Mouse (Mus musculus) MEL (cell line): ENCODE data around the gene Ripor1. TPM values are rescaled to one million over a fixed set of nuclear protein-coding genes. Genes with fewer than 3 reads are reported as not detected.

Experiments
- DNase-seq: peaks from one replicate; pipeline ENCODE4 v3.0.0; 2011; ENCODE audit warnings: low read depth, low spot score
- H3K27ac ChIP-seq: 2 replicates; pipeline ENCODE4 v1.5.1; 2012; ENCODE audit warnings: low read depth, mild to moderate bottlenecking, control low read depth, low read length, moderate library complexity; ENCODE audit not compliant: control insufficient read depth
- H3K27me3 ChIP-seq, 2 experiments: fragments of 150-350 bp in 1 of 2; sonication (generic) in 1 of 2; 2 replicates each; pipeline ENCODE4 v1.6.1; 2012; ENCODE audit warnings: low read length in 2 of 2, mild to moderate bottlenecking in 2 of 2, improper control_type of control experiment in 1 of 2, moderate library complexity in 1 of 2; ENCODE audit not compliant: insufficient read depth in 2 of 2, control insufficient read depth in 1 of 2
- H3K36me3 ChIP-seq, 2 experiments: 2 replicates each; pipeline ENCODE4 v1.6.1; 2012 to 2014; ENCODE audit warnings: low read length in 2 of 2, improper control_type of control experiment in 1 of 2, inconsistent platforms in 1 of 2, mild to moderate bottlenecking in 1 of 2; ENCODE audit not compliant: insufficient read depth in 2 of 2, control insufficient read depth in 1 of 2
- H3K4me1 ChIP-seq, 2 experiments: fragments of 150-350 bp in 1 of 2; sonication (generic) in 1 of 2; 2 replicates each; pipeline ENCODE4 v1.6.1; 2012; ENCODE audit warnings: low read length in 2 of 2, improper control_type of control experiment in 1 of 2, mild to moderate bottlenecking in 1 of 2; ENCODE audit not compliant: insufficient read depth in 2 of 2, control insufficient read depth in 1 of 2
- H3K4me3 ChIP-seq, 2 experiments: fragments of 150-350 bp in 1 of 2; sonication (generic) in 1 of 2; 2 replicates each; pipeline ENCODE4 v1.5.1; 2012; ENCODE audit warnings: low read depth in 2 of 2, low read length in 2 of 2, mild to moderate bottlenecking in 2 of 2, moderate library complexity in 2 of 2, control low read depth in 1 of 2, improper control_type of control experiment in 1 of 2; ENCODE audit not compliant: control insufficient read depth in 1 of 2, insufficient read depth in 1 of 2
- H3K79me2 ChIP-seq: 2 replicates; pipeline ENCODE4 v1.6.1; 2012; ENCODE audit warnings: mild to moderate bottlenecking, low read length, moderate library complexity; ENCODE audit not compliant: control insufficient read depth, poor library complexity, insufficient read depth
- H3K9ac ChIP-seq: 2 replicates; pipeline ENCODE4 v1.6.1; 2012; ENCODE audit warnings: low read depth, mild to moderate bottlenecking, control low read depth, low read length, moderate library complexity; ENCODE audit not compliant: control insufficient read depth, poor library complexity, severe bottlenecking
- H3K9me3 ChIP-seq: fragments of 150-350 bp; sonication (generic); replicated peaks from 2 replicates; pipeline ENCODE4 v1.6.1; 2012; ENCODE audit warnings: mild to moderate bottlenecking, low read length, improper control_type of control experiment, moderate library complexity; ENCODE audit not compliant: insufficient read depth
- BHLHE40 ChIP-seq: IDR thresholded peaks from 2 replicates; pipeline ENCODE4 v1.6.1; 2012; ENCODE audit warnings: low read depth, mild to moderate bottlenecking, inconsistent platforms, low read length, improper control_type of control experiment, borderline replicate concordance
- CHD1 ChIP-seq: IDR thresholded peaks from 2 replicates; pipeline ENCODE4 v1.6.1; 2012; ENCODE audit warnings: low read depth, mild to moderate bottlenecking, inconsistent platforms, low read length, improper control_type of control experiment
- CHD2 ChIP-seq: IDR thresholded peaks from 2 replicates; pipeline ENCODE4 v1.6.1; 2011; ENCODE audit warnings: low read length, improper control_type of control experiment
- CTCF ChIP-seq, 3 experiments: IDR thresholded peaks in 2 of 3; conservative IDR thresholded peaks in 1 of 3; 2 replicates each; pipeline ENCODE4 v1.5.1; 2011 to 2012; ENCODE audit warnings: low read length in 3 of 3, low read depth in 2 of 3, mild to moderate bottlenecking in 2 of 3, improper control_type of control experiment in 1 of 3, inconsistent platforms in 1 of 3, mixed read lengths in 1 of 3, moderate library complexity in 1 of 3; ENCODE audit not compliant: control insufficient read depth in 1 of 3, insufficient read depth in 1 of 3, poor library complexity in 1 of 3, severe bottlenecking in 1 of 3
- E2F4 ChIP-seq: IDR thresholded peaks from 2 replicates; pipeline ENCODE4 v1.6.1; 2011; ENCODE audit warnings: low read depth, low read length, improper control_type of control experiment, borderline replicate concordance
- ELF1 ChIP-seq: IDR thresholded peaks from 2 replicates; pipeline ENCODE4 v1.6.1; 2014; ENCODE audit warnings: low read depth, mild to moderate bottlenecking, inconsistent platforms, low read length, improper control_type of control experiment, moderate library complexity
- EP300 ChIP-seq, 2 experiments: IDR thresholded peaks; 2 replicates each; pipeline ENCODE4 v1.6.1; 2011; ENCODE audit warnings: improper control_type of control experiment in 2 of 2, low read length in 2 of 2, low read depth in 1 of 2, mild to moderate bottlenecking in 1 of 2
- ETS1 ChIP-seq: IDR thresholded peaks from 2 replicates; pipeline ENCODE4 v1.6.1; 2012; ENCODE audit warnings: low read depth, mild to moderate bottlenecking, inconsistent platforms, low read length, improper control_type of control experiment, moderate library complexity
- GATA1 ChIP-seq: IDR thresholded peaks from 2 replicates; pipeline ENCODE4 v1.6.1; 2011; ENCODE audit warnings: low read depth, low read length, improper control_type of control experiment
- JUND ChIP-seq: IDR thresholded peaks from 2 replicates; pipeline ENCODE4 v1.6.1; 2011; ENCODE audit warnings: low read depth, mild to moderate bottlenecking, improper control_type of control experiment, low read length
- KAT2A ChIP-seq: conservative IDR thresholded peaks from 2 replicates; pipeline ENCODE4 v1.6.1; 2012; ENCODE audit warnings: low read depth, low read length, improper control_type of control experiment, inconsistent platforms
- MAFK ChIP-seq: IDR thresholded peaks from 2 replicates; pipeline ENCODE4 v1.6.1; 2011; ENCODE audit warnings: low read depth, mild to moderate bottlenecking, low read length, improper control_type of control experiment, borderline replicate concordance
- MAX ChIP-seq: IDR thresholded peaks from 2 replicates; pipeline ENCODE4 v1.6.1; 2011; ENCODE audit warnings: low read length, improper control_type of control experiment
- MEF2A ChIP-seq: IDR thresholded peaks from 2 replicates; pipeline ENCODE4 v1.6.1; 2014; ENCODE audit warnings: low read depth, mild to moderate bottlenecking, inconsistent platforms, low read length, improper control_type of control experiment; ENCODE audit not compliant: poor library complexity, insufficient replicate concordance, severe bottlenecking; ENCODE audit errors: extremely low read depth
- MXI1 ChIP-seq: IDR thresholded peaks from 2 replicates; pipeline ENCODE4 v1.6.1; 2011; ENCODE audit warnings: mild to moderate bottlenecking, low read depth, low read length, improper control_type of control experiment
- MYB ChIP-seq: IDR thresholded peaks from 2 replicates; pipeline ENCODE4 v1.6.1; 2011; ENCODE audit warnings: mild to moderate bottlenecking, low read depth, low read length, improper control_type of control experiment
- MYC ChIP-seq: IDR thresholded peaks from 2 replicates; pipeline ENCODE4 v1.6.1; 2011; ENCODE audit warnings: low read depth, mild to moderate bottlenecking, low read length, improper control_type of control experiment, moderate library complexity
- NELFE ChIP-seq: IDR thresholded peaks from 2 replicates; pipeline ENCODE4 v1.6.1; 2011; ENCODE audit warnings: low read depth, low read length, improper control_type of control experiment
- NRF1 ChIP-seq: IDR thresholded peaks from 2 replicates; pipeline ENCODE4 v1.6.1; 2014; ENCODE audit warnings: low read depth, mild to moderate bottlenecking, inconsistent platforms, low read length, improper control_type of control experiment, moderate library complexity; ENCODE audit not compliant: poor library complexity, insufficient read depth, severe bottlenecking
- POLR2A ChIP-seq, 2 experiments: IDR thresholded peaks; 2 replicates each; pipeline ENCODE4 v1.6.1; 2011 to 2012; ENCODE audit warnings: low read length in 2 of 2, mild to moderate bottlenecking in 2 of 2, control low read depth in 1 of 2, improper control_type of control experiment in 1 of 2, low read depth in 1 of 2, moderate library complexity in 1 of 2; ENCODE audit not compliant: control insufficient read depth in 1 of 2, insufficient read depth in 1 of 2, poor library complexity in 1 of 2
- POLR2AphosphoS2 ChIP-seq: IDR thresholded peaks from 2 replicates; pipeline ENCODE4 v1.6.1; 2011; ENCODE audit warnings: low read length, improper control_type of control experiment
- POLR2AphosphoS5 ChIP-seq: IDR thresholded peaks from 2 replicates; pipeline ENCODE4 v1.6.1; 2012; ENCODE audit warnings: low read depth, borderline replicate concordance, mild to moderate bottlenecking, inconsistent platforms, low read length, moderate library complexity, mixed read lengths
- RAD21 ChIP-seq: IDR thresholded peaks from 2 replicates; pipeline ENCODE4 v1.6.1; 2011; ENCODE audit warnings: mild to moderate bottlenecking, low read depth, low read length, improper control_type of control experiment
- RCOR1 ChIP-seq: IDR thresholded peaks from 2 replicates; pipeline ENCODE4 v1.6.1; 2012; ENCODE audit warnings: low read depth, mild to moderate bottlenecking, inconsistent platforms, low read length, improper control_type of control experiment
- SIN3A ChIP-seq: IDR thresholded peaks from 2 replicates; pipeline ENCODE4 v1.6.1; 2012; ENCODE audit warnings: low read length, improper control_type of control experiment, inconsistent platforms
- SMC3 ChIP-seq: IDR thresholded peaks from 2 replicates; pipeline ENCODE4 v1.6.1; 2011; ENCODE audit warnings: low read depth, low read length, improper control_type of control experiment
- TAL1 ChIP-seq: IDR thresholded peaks from 2 replicates; pipeline ENCODE4 v1.6.1; 2012; ENCODE audit warnings: mild to moderate bottlenecking, inconsistent platforms, low read length, moderate library complexity, mixed read lengths
- TBP ChIP-seq: IDR thresholded peaks from 2 replicates; pipeline ENCODE4 v1.8.0; 2011; ENCODE audit warnings: low read depth, low read length, improper control_type of control experiment
- UBTF ChIP-seq: IDR thresholded peaks from 2 replicates; pipeline ENCODE4 v1.6.1; 2012; ENCODE audit warnings: low read depth, mild to moderate bottlenecking, inconsistent platforms, low read length, improper control_type of control experiment, moderate library complexity, borderline replicate concordance; ENCODE audit not compliant: insufficient read depth
- USF1 ChIP-seq: IDR thresholded peaks from 2 replicates; pipeline ENCODE4 v1.6.1; 2014; ENCODE audit warnings: low read depth, mild to moderate bottlenecking, inconsistent platforms, low read length, improper control_type of control experiment, moderate library complexity
- USF2 ChIP-seq, 2 experiments: IDR thresholded peaks; 2 replicates each; pipeline ENCODE4 v1.6.1; 2011 to 2012; ENCODE audit warnings: improper control_type of control experiment in 2 of 2, low read length in 2 of 2, borderline replicate concordance in 1 of 2, inconsistent platforms in 1 of 2, low read depth in 1 of 2, mild to moderate bottlenecking in 1 of 2; ENCODE audit not compliant: insufficient read depth in 1 of 2
- ZMIZ1 ChIP-seq: IDR thresholded peaks from 2 replicates; pipeline ENCODE4 v1.6.1; 2012; ENCODE audit warnings: low read depth, mild to moderate bottlenecking, inconsistent platforms, low read length, improper control_type of control experiment, moderate library complexity
- polyA plus RNA-seq, 2 experiments: library from polyadenylated mRNA; stranded (reverse) in 1 of 2; unstranded in 1 of 2; fragments of >175 nt in 1 of 2; fragments of >200 nt in 1 of 2; gene quantifications; 2 replicates each; pipeline versions ENCODE4 v1.2.1 to v1.2.4; 2012; ENCODE audit warnings: low replicate concordance in 2 of 2, low read depth in 1 of 2; ENCODE audit not compliant: insufficient read length in 2 of 2, insufficient read depth in 1 of 2, missing spikeins in 1 of 2
- total RNA-seq: library from RNA; depleted of rRNA; stranded (reverse); fragments of 300-350 nt; gene quantifications from 2 replicates; pipeline ENCODE4 v1.2.3, GENCODE M21; 2012

The Ripor1 gene
- total and polyA plus RNA-seq, 3 experiments, result 16.6 to 120 TPM; not detected in 1

DNA sequence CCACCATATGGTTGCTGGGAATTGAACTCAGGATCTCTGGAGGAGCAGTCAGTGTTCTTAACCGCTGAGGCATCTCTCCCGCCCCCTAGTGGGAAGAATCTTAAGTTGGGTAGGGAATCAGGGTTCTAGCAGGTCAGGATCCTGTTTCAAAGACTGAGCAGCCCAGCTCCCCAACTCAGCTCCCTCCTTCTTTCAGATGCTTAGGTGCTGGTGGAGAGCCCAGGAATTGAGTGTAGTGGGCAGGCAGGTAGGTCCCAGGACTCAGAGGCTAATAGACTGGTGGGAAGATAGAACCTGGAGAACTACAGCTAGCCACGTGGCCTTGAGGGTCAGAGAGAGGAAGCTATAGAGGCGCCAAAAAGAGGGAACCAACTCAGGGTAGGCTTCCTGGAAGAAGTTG lies 2.6 kb downstream of the Ripor1 start (continued):
- no peak for TF ChIP-seq POLR2AphosphoS5
- no peak for TF ChIP-seq POLR2AphosphoS2
- no peak for TF ChIP-seq MYB
- TF ChIP-seq CHD2, result no peak
- peak; percentile 87 for TF ChIP-seq USF1
- no peak; the same call in 1 of the 2 replicates for TF ChIP-seq SMC3
- no peak for TF ChIP-seq TBP
- no peak for TF ChIP-seq MAFK
- no peak for TF ChIP-seq RAD21
- peak; percentile 50 to 74 (median 66) for TF ChIP-seq CTCF (IDR thresholded peaks at IDR 0.05 in 2 of 3, conservative IDR thresholded peaks at IDR 0.05 in 1 of 3; ENCODE audit: control insufficient read depth in 1 of 3, insufficient read depth in 1 of 3, low read depth in 2 of 3, low read length in 3 of 3, poor library complexity in 1 of 3, severe bottlenecking in 1 of 3)
- peak; percentile 91 for TF ChIP-seq MXI1
- TF ChIP-seq KAT2A, result no peak
- TF ChIP-seq USF2 (IDR thresholded peaks at IDR 0.05; ENCODE audit: borderline replicate concordance in 1 of 2, insufficient read depth in 1 of 2, low read depth in 1 of 2, low read length in 2 of 2), result no peak
- TF ChIP-seq JUND, result no peak

DNA sequence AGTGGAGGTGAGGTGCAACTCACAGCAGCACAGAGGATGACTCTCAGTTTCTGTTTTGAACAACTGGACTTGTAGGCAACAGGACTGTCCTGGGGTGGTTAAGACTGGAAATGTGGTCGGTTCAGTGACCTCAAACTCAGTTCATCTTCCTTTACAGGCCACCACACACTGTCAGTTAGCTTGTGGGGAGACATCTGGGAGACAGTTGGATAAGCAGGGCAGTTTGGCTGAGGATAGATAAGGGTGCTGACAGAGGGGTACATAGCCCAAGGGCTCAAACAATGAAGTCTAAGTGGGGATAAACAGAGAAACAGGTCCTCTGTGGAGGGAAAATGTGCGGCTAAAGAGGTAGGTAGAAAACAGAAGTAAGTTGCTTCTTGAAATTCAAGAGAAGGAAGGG lies 4.3 kb downstream of the Ripor1 start:
- Histone ChIP-seq H3K4me3 (no peak overlapping the region; a peak in 1 of 4 replicates), H3K79me2 (peaks cover 73% of the 10 kb centered on the region), H3K27ac (peak overlapping the region; percentile 94), H3K9me3 (no peaks in the 10 kb centered on the region), H3K36me3 (peaks cover 12 to 37% of the 10 kb centered on the region in 2 experiments), H3K9ac (peak overlapping the region; percentile 27; the same call in 1 of the 2 replicates), H3K4me1 (peaks cover 21 to 44% of the 10 kb centered on the region in 2 experiments), H3K27me3 (no peaks in the 10 kb centered on the region)
- peak; percentile 93 for DNase-seq
- no peak for TF ChIP-seq MEF2A
- no peak for TF ChIP-seq ELF1
- TF ChIP-seq NELFE, result 0 out of 2 replicates have a peak, but pooled peaks have one; percentile 37
- peak; percentile 81; the same call in 1 of the 2 replicates for TF ChIP-seq MXI1
- TF ChIP-seq TAL1, result peak; percentile 98
- peak; percentile 83 for TF ChIP-seq RCOR1
- peak; percentile 65; the same call in 1 of the 2 replicates for TF ChIP-seq E2F4
- peak; percentile 97 for TF ChIP-seq SIN3A
- no peak for TF ChIP-seq RAD21
- TF ChIP-seq USF1, result no peak
- no peak for TF ChIP-seq USF2 (IDR thresholded peaks at IDR 0.05; ENCODE audit: borderline replicate concordance in 1 of 2, insufficient read depth in 1 of 2, low read depth in 1 of 2, low read length in 2 of 2)
- TF ChIP-seq POLR2A (IDR thresholded peaks at IDR 0.05; ENCODE audit: control insufficient read depth in 1 of 2, insufficient read depth in 1 of 2, low read depth in 1 of 2, low read length in 2 of 2, poor library complexity in 1 of 2), result peak in 1 of 2 experiments; percentile 39; a peak in 1 of 4 replicates
- no peak for TF ChIP-seq BHLHE40
- TF ChIP-seq MYC, result peak; percentile 86; the same call in 1 of the 2 replicates
- peak; percentile 48; the same call in 1 of the 2 replicates for TF ChIP-seq MAX
- peak; percentile 45; the same call in 1 of the 2 replicates for TF ChIP-seq CHD2
- peak; percentile 35; the same call in 1 of the 2 replicates for TF ChIP-seq KAT2A
- no peak for TF ChIP-seq CTCF (IDR thresholded peaks at IDR 0.05 in 2 of 3, conservative IDR thresholded peaks at IDR 0.05 in 1 of 3; ENCODE audit: control insufficient read depth in 1 of 3, insufficient read depth in 1 of 3, low read depth in 2 of 3, low read length in 3 of 3, poor library complexity in 1 of 3, severe bottlenecking in 1 of 3)
- no peak for TF ChIP-seq JUND
- no peak for TF ChIP-seq NRF1
- TF ChIP-seq MAFK, result peak; percentile 64; the same call in 1 of the 2 replicates
- TF ChIP-seq SMC3, result no peak
- peak; percentile 96 for TF ChIP-seq GATA1
- TF ChIP-seq UBTF, result no peak
- TF ChIP-seq CHD1, result no peak; the same call in 1 of the 2 replicates
- TF ChIP-seq EP300 (IDR thresholded peaks at IDR 0.05; ENCODE audit: low read depth in 1 of 2, low read length in 2 of 2), result peak; percentile 100
- peak; percentile 95 for TF ChIP-seq ETS1
- TF ChIP-seq MYB, result peak; percentile 100
- TF ChIP-seq ZMIZ1, result peak; percentile 44; the same call in 1 of the 2 replicates
